In the genomic region with DNA sequence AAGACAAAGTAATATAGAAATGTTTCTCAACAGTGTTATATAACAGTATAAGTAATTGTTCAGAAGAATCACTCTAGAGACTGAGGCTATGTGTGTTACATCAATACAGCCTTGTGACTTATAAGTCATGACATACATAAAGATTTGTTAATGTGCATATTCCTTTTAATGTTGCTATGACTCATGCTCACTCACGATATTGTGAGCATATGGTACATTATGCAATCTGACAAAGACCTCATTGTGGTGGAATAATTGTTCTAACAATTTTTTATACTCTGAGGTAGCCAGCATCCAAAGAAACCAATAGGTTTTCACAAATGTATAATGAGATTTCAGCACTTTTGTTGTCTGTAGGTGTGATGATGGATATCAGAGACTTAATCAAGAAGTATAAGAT, we compare ENCODE assay signal across 14 mouse cellular contexts.
"Had no signal": no experiment of that assay in that cellular context is flagged by ENCODE, and none has a peak within 500 bp of the region (broad histone marks: within the 10 kb centered on the region; RNA-seq: fewer than 3 reads in every experiment).

No protein-coding gene starts in this region.

- H3K27ac ChIP-seq: midbrain, embryonic 10.5 days; midbrain, embryonic 12.5 days; neural tube, embryonic 12.5 days had no signal

- H3K9me3 ChIP-seq: midbrain, embryonic 10.5 days; midbrain, embryonic 12.5 days; neural tube, embryonic 12.5 days had no signal

- H3K4me3 ChIP-seq: midbrain, embryonic 10.5 days; midbrain, embryonic 12.5 days; neural tube, embryonic 12.5 days had no signal

- H3K36me3 ChIP-seq: midbrain, embryonic 10.5 days; midbrain, embryonic 12.5 days; neural tube, embryonic 12.5 days had no signal

- ATAC-seq: midbrain, embryonic 16.5 days had no signal

- DNase-seq: lung, adult 18-20 months; lung, embryonic 14.5 days; lung, postnatal 10 days; lung, postnatal 4 days; midbrain, embryonic 14.5 days; right cerebral cortex, postnatal 14 days; spleen, adult 18-20 months; thymus, adult 2 months; thymus, postnatal 25 days; thymus, postnatal 4 days had no signal

- H3K27me3 ChIP-seq: midbrain, embryonic 12.5 days; neural tube, embryonic 12.5 days had no signal

- H3K9ac ChIP-seq: lung, embryonic 14.5 days; midbrain, embryonic 12.5 days; neural tube, embryonic 12.5 days had no signal

- H3K4me1 ChIP-seq: midbrain, embryonic 10.5 days; midbrain, embryonic 12.5 days; neural tube, embryonic 12.5 days had no signal

- H3K4me2 ChIP-seq: lung, embryonic 14.5 days; midbrain, embryonic 12.5 days; neural tube, embryonic 12.5 days had no signal
